Mouse (Mus musculus): ENCODE data around the gene Ppfibp2. TPM values are rescaled to one million over a fixed set of nuclear protein-coding genes. Genes with fewer than 3 reads are reported as not detected.
A peak's percentile ranks its signal among the peaks of the same experiment; 100 is the strongest.

Gene Ppfibp2
- total RNA-seq, 1 experiment = 6.0 TPM

- no peaks in the 10 kb centered on the region for H3K36me3 ChIP-seq (ENCODE audit: control insufficient read depth, insufficient read depth, low read length, poor library complexity, severe bottlenecking)
- H3K9ac ChIP-seq (ENCODE audit: insufficient read depth, low read depth, low read length, poor library complexity, severe bottlenecking) = no peak overlapping the region
- TF ChIP-seq HCFC1 (IDR thresholded peaks at IDR 0.05; ENCODE audit: borderline replicate concordance, insufficient read depth, low read length) = no peak
- no peak for TF ChIP-seq CHD2 (IDR thresholded peaks at IDR 0.05; ENCODE audit: low read depth, low read length)
- H3K4me3 ChIP-seq (ENCODE audit: insufficient read depth in 1 of 2, low read depth in 1 of 2, low read length in 2 of 2, poor library complexity in 1 of 2, severe bottlenecking in 1 of 2) = no peak overlapping the region
- no peaks in the 10 kb centered on the region for H3K9me3 ChIP-seq (ENCODE audit: control insufficient read depth, insufficient read depth, low read depth, low read length)
- no peak for DNase-seq (ENCODE audit: low read depth, low spot score)
- peaks cover 4 to 31% of the 10 kb centered on the region in 2 experiments for H3K4me1 ChIP-seq (ENCODE audit: control insufficient read depth in 2 of 2, insufficient read depth in 2 of 2, low read length in 2 of 2, poor library complexity in 1 of 2)
- in situ Hi-C loops (cut with MboI; ENCODE audit: low sequenced_read_pairs in 2 of 2, unreplicated experiment in 2 of 2) = no loop called here
- H3K27ac ChIP-seq (ENCODE audit: insufficient read depth, low read depth, low read length, poor library complexity, severe bottlenecking) = no peak overlapping the region
These were observed 70.7 kb downstream of the Ppfibp2 start for GRCm38 (mm10) chr7:107665586-107666261.

GRCm38 (mm10) chr7:107666262-107666902, 71.4 kb downstream of the Ppfibp2 start:
- TF ChIP-seq CHD2 (IDR thresholded peaks at IDR 0.05; ENCODE audit: low read depth, low read length) (no peak), ZC3H11A (IDR thresholded peaks at IDR 0.05; ENCODE audit: borderline replicate concordance, low read depth, low read length) (no peak), ZNF384 (IDR thresholded peaks at IDR 0.05; ENCODE audit: low read depth, low read length) (no peak), MAFK (IDR thresholded peaks at IDR 0.05; ENCODE audit: insufficient read depth, low read depth, low read length) (no peak), HCFC1 (IDR thresholded peaks at IDR 0.05; ENCODE audit: borderline replicate concordance, insufficient read depth, low read length) (no peak)
- Histone ChIP-seq H3K4me3 (ENCODE audit: insufficient read depth in 1 of 2, low read depth in 1 of 2, low read length in 2 of 2, poor library complexity in 1 of 2, severe bottlenecking in 1 of 2) (no peak overlapping the region), H3K36me3 (ENCODE audit: control insufficient read depth, insufficient read depth, low read length, poor library complexity, severe bottlenecking) (no peaks in the 10 kb centered on the region), H3K27ac (ENCODE audit: insufficient read depth, low read depth, low read length, poor library complexity, severe bottlenecking) (0 out of 2 replicates have a peak overlapping the region, but pooled peaks have one; percentile 11), H3K4me1 (ENCODE audit: control insufficient read depth in 2 of 2, insufficient read depth in 2 of 2, low read length in 2 of 2, poor library complexity in 1 of 2) (peaks cover 3 to 31% of the 10 kb centered on the region in 2 experiments), H3K9me3 (ENCODE audit: control insufficient read depth, insufficient read depth, low read depth, low read length) (no peaks in the 10 kb centered on the region), H3K9ac (ENCODE audit: insufficient read depth, low read depth, low read length, poor library complexity, severe bottlenecking) (no peak overlapping the region)
- in situ Hi-C loops (cut with MboI; ENCODE audit: low sequenced_read_pairs in 2 of 2, unreplicated experiment in 2 of 2) = no loop called here
- no peak for DNase-seq (ENCODE audit: low read depth, low spot score)

GRCm38 (mm10) chr7:107668514-107668913, 73.5 kb downstream of the Ppfibp2 start:
- TF ChIP-seq ZC3H11A (IDR thresholded peaks at IDR 0.05; ENCODE audit: borderline replicate concordance, low read depth, low read length) (no peak), HCFC1 (IDR thresholded peaks at IDR 0.05; ENCODE audit: borderline replicate concordance, insufficient read depth, low read length) (no peak), CHD2 (IDR thresholded peaks at IDR 0.05; ENCODE audit: low read depth, low read length) (no peak), ZNF384 (IDR thresholded peaks at IDR 0.05; ENCODE audit: low read depth, low read length) (no peak), MAFK (IDR thresholded peaks at IDR 0.05; ENCODE audit: insufficient read depth, low read depth, low read length) (no peak)
- in situ Hi-C loops (cut with MboI; ENCODE audit: low sequenced_read_pairs in 2 of 2, unreplicated experiment in 2 of 2) = no loop called here
- Histone ChIP-seq H3K36me3 (ENCODE audit: control insufficient read depth, insufficient read depth, low read length, poor library complexity, severe bottlenecking) (no peaks in the 10 kb centered on the region), H3K4me3 (ENCODE audit: insufficient read depth in 1 of 2, low read depth in 1 of 2, low read length in 2 of 2, poor library complexity in 1 of 2, severe bottlenecking in 1 of 2) (no peak overlapping the region), H3K27ac (ENCODE audit: insufficient read depth, low read depth, low read length, poor library complexity, severe bottlenecking) (no peak overlapping the region), H3K9ac (ENCODE audit: insufficient read depth, low read depth, low read length, poor library complexity, severe bottlenecking) (no peak overlapping the region), H3K4me1 (ENCODE audit: control insufficient read depth in 2 of 2, insufficient read depth in 2 of 2, low read length in 2 of 2, poor library complexity in 1 of 2) (peaks cover 3 to 23% of the 10 kb centered on the region in 2 experiments; a peak in 3 of 4 replicates), H3K9me3 (ENCODE audit: control insufficient read depth, insufficient read depth, low read depth, low read length) (no peaks in the 10 kb centered on the region)
- DNase-seq (ENCODE audit: low read depth, low spot score) = no peak

- no peak for TF ChIP-seq CHD2 (IDR thresholded peaks at IDR 0.05; ENCODE audit: low read depth, low read length)
- TF ChIP-seq HCFC1 (IDR thresholded peaks at IDR 0.05; ENCODE audit: borderline replicate concordance, insufficient read depth, low read length) = no peak
- no peak for TF ChIP-seq ZNF384 (IDR thresholded peaks at IDR 0.05; ENCODE audit: low read depth, low read length)
- TF ChIP-seq ZC3H11A (IDR thresholded peaks at IDR 0.05; ENCODE audit: borderline replicate concordance, low read depth, low read length) = no peak
- TF ChIP-seq MAFK (IDR thresholded peaks at IDR 0.05; ENCODE audit: insufficient read depth, low read depth, low read length) = no peak
- no peak overlapping the region for H3K4me3 ChIP-seq (ENCODE audit: insufficient read depth in 1 of 2, low read depth in 1 of 2, low read length in 2 of 2, poor library complexity in 1 of 2, severe bottlenecking in 1 of 2)
- no peak overlapping the region for H3K9ac ChIP-seq (ENCODE audit: insufficient read depth, low read depth, low read length, poor library complexity, severe bottlenecking)
- no peaks in the 10 kb centered on the region for H3K36me3 ChIP-seq (ENCODE audit: control insufficient read depth, insufficient read depth, low read length, poor library complexity, severe bottlenecking)
- H3K9me3 ChIP-seq (ENCODE audit: control insufficient read depth, insufficient read depth, low read depth, low read length) = no peaks in the 10 kb centered on the region
- peaks cover 3% of the 10 kb centered on the region in 2 experiments; a peak in 3 of 4 replicates for H3K4me1 ChIP-seq (ENCODE audit: control insufficient read depth in 2 of 2, insufficient read depth in 2 of 2, low read length in 2 of 2, poor library complexity in 1 of 2)
- no peak overlapping the region for H3K27ac ChIP-seq (ENCODE audit: insufficient read depth, low read depth, low read length, poor library complexity, severe bottlenecking)
- in situ Hi-C loops (cut with MboI; ENCODE audit: low sequenced_read_pairs in 2 of 2, unreplicated experiment in 2 of 2) = no loop called here
- no peak for DNase-seq (ENCODE audit: low read depth, low spot score)
These were observed 80.2 kb downstream of the Ppfibp2 start for GRCm38 (mm10) chr7:107675224-107675623.

Data from ES-E14 (cell line).